Mouse (Mus musculus): Measurements from ENCODE around the gene Amigo3. TPM values are rescaled to one million over a fixed set of nuclear protein-coding genes. Genes with fewer than 3 reads are reported as not detected.
"Not testable (repeated sequence)": the region's sequence is repeated elsewhere in the genome, so short reads cannot be mapped to it uniquely, and the experiment has no call there.

Gene Amigo3
- 2.5 and 3.2 TPM in 2 replicates for polyA plus RNA-seq (2016; fragmentation: Nextera tagmentation; extraction: Ambion mirVana)

GRCm38 (mm10) chr9:108052885-108053664 is at the start of gene Amigo3:
TSS of gene Amigo3 (plus strand) at chr9:108053159.
- no peaks in the 10 kb centered on the region for H3K9me3 ChIP-seq
- peak within 1 kb of the TSS; percentile 57 for H3K27ac ChIP-seq
- 54% methylated on average over 20 of the region's 20 CpGs for WGBS
- peaks cover 26% of the 10 kb centered on the region for H3K4me1 ChIP-seq
- H3K27me3 ChIP-seq (ENCODE audit: insufficient read depth, poor library complexity, severe bottlenecking) = no peaks in the 10 kb centered on the region
- H3K36me3 ChIP-seq = peaks cover 64% of the 10 kb centered on the region
- peak within 1 kb of the TSS; percentile 42 for H3K4me3 ChIP-seq
- peak; percentile 97 for DNase-seq (ENCODE audit: low spot score)

GRCm38 (mm10) chr9:108003531-108003890 is 49.4 kb upstream of the Amigo3 start:
- no peaks in the 10 kb centered on the region for H3K27me3 ChIP-seq (ENCODE audit: insufficient read depth, poor library complexity, severe bottlenecking)
- no peaks in the 10 kb centered on the region for H3K9me3 ChIP-seq
- H3K4me3 ChIP-seq = peak overlapping the region; percentile 99
- peak overlapping the region; percentile 98 for H3K27ac ChIP-seq
- WGBS = 31% methylated on average over 8 of the region's 8 CpGs
- H3K4me1 ChIP-seq = peaks cover 29% of the 10 kb centered on the region
- no peak for DNase-seq (ENCODE audit: low spot score)
- H3K36me3 ChIP-seq = 0 out of 2 replicates have a peak, but pooled peaks cover 9% of the 10 kb centered on the region

- Histone ChIP-seq H3K36me3 (peaks cover 19% of the 10 kb centered on the region), H3K27ac (no peak overlapping the region), H3K4me1 (peaks cover 23% of the 10 kb centered on the region), H3K4me3 (no peak overlapping the region), H3K9me3 (no peaks in the 10 kb centered on the region), H3K27me3 (ENCODE audit: insufficient read depth, poor library complexity, severe bottlenecking) (no peaks in the 10 kb centered on the region)
- 84% methylated on average over 5 of the region's 5 CpGs for WGBS
- DNase-seq (ENCODE audit: low spot score) = no peak
Measured at GRCm38 (mm10) chr9:108008041-108008440, 44.9 kb upstream of the Amigo3 start.

GRCm38 (mm10) chr9:108010385-108010784 is 42.6 kb upstream of the Amigo3 start:
- Histone ChIP-seq H3K36me3 (peaks cover 24% of the 10 kb centered on the region), H3K4me3 (no peak overlapping the region), H3K9me3 (no peaks in the 10 kb centered on the region), H3K4me1 (peaks cover 3% of the 10 kb centered on the region; the same call in 1 of the 2 replicates), H3K27me3 (ENCODE audit: insufficient read depth, poor library complexity, severe bottlenecking) (no peaks in the 10 kb centered on the region), H3K27ac (no peak overlapping the region)
- no peak for DNase-seq (ENCODE audit: low spot score)

GRCm38 (mm10) chr9:108013577-108013976 is 39.4 kb upstream of the Amigo3 start:
- not testable (repeated sequence) for H3K27me3 ChIP-seq (ENCODE audit: insufficient read depth, poor library complexity, severe bottlenecking); H3K9me3 ChIP-seq; H3K4me1 ChIP-seq; H3K4me3 ChIP-seq; H3K27ac ChIP-seq; DNase-seq (ENCODE audit: low spot score)
- peaks cover 29% of the 10 kb centered on the region for H3K36me3 ChIP-seq
- 95% methylated on average over 2 of the region's 2 CpGs for WGBS

- 85% methylated on average over 3 of the region's 3 CpGs for WGBS
- no peaks in the 10 kb centered on the region for H3K27me3 ChIP-seq (ENCODE audit: insufficient read depth, poor library complexity, severe bottlenecking)
- H3K4me1 ChIP-seq = peaks cover 7% of the 10 kb centered on the region; the same call in 1 of the 2 replicates
- no peak overlapping the region for H3K27ac ChIP-seq
- no peaks in the 10 kb centered on the region for H3K9me3 ChIP-seq
- no peak for DNase-seq (ENCODE audit: low spot score)
- no peak overlapping the region for H3K4me3 ChIP-seq
- H3K36me3 ChIP-seq = peaks cover 27% of the 10 kb centered on the region
Measured at GRCm38 (mm10) chr9:108017127-108017526, 35.8 kb upstream of the Amigo3 start.

GRCm38 (mm10) chr9:108020741-108021140 is 32.2 kb upstream of the Amigo3 start:
- H3K4me1 ChIP-seq = peaks cover 7% of the 10 kb centered on the region; the same call in 1 of the 2 replicates
- DNase-seq (ENCODE audit: low spot score) = no peak
- H3K27ac ChIP-seq = peak overlapping the region; percentile 59; the same call in 1 of the 2 replicates

GRCm38 (mm10) chr9:108023216-108023615 is 29.7 kb upstream of the Amigo3 start:
- Histone ChIP-seq H3K9me3 (0 out of 2 replicates have a peak, but pooled peaks cover 2% of the 10 kb centered on the region), H3K36me3 (peaks cover 44% of the 10 kb centered on the region), H3K4me3 (no peak overlapping the region), H3K4me1 (peaks cover 7% of the 10 kb centered on the region; the same call in 1 of the 2 replicates), H3K27ac (no peak overlapping the region), H3K27me3 (ENCODE audit: insufficient read depth, poor library complexity, severe bottlenecking) (no peaks in the 10 kb centered on the region)
- DNase-seq (ENCODE audit: low spot score) = no peak
- WGBS = 90% methylated on average over 3 of the region's 3 CpGs

More at GRCm38 (mm10) chr9:108020741-108021140, 32.2 kb upstream of the Amigo3 start:
- Histone ChIP-seq H3K27me3 (ENCODE audit: insufficient read depth, poor library complexity, severe bottlenecking) (no peaks in the 10 kb centered on the region), H3K9me3 (no peaks in the 10 kb centered on the region), H3K36me3 (peaks cover 27% of the 10 kb centered on the region), H3K4me3 (no peak overlapping the region)
- 87% methylated on average over 1 of the region's 1 CpGs for WGBS

GRCm38 (mm10) chr9:108026584-108026983 is 26.4 kb upstream of the Amigo3 start:
- 90% methylated on average over 3 of the region's 3 CpGs for WGBS
- Histone ChIP-seq H3K4me3 (no peak overlapping the region), H3K4me1 (no peaks in the 10 kb centered on the region), H3K27me3 (ENCODE audit: insufficient read depth, poor library complexity, severe bottlenecking) (no peaks in the 10 kb centered on the region), H3K36me3 (peaks cover 55% of the 10 kb centered on the region), H3K27ac (no peak overlapping the region), H3K9me3 (0 out of 2 replicates have a peak, but pooled peaks cover 2% of the 10 kb centered on the region)
- DNase-seq (ENCODE audit: low spot score) = no peak

- DNase-seq (ENCODE audit: low spot score) = no peak
- 96% methylated on average over 3 of the region's 3 CpGs for WGBS
- peaks cover 68% of the 10 kb centered on the region for H3K36me3 ChIP-seq
- no peak overlapping the region for H3K4me3 ChIP-seq
- 0 out of 2 replicates have a peak, but pooled peaks cover 2% of the 10 kb centered on the region for H3K9me3 ChIP-seq
- no peaks in the 10 kb centered on the region for H3K27me3 ChIP-seq (ENCODE audit: insufficient read depth, poor library complexity, severe bottlenecking)
- no peak overlapping the region for H3K27ac ChIP-seq
- no peaks in the 10 kb centered on the region for H3K4me1 ChIP-seq
Measured at GRCm38 (mm10) chr9:108027867-108028266, 25.1 kb upstream of the Amigo3 start.

- Histone ChIP-seq H3K27me3 (ENCODE audit: insufficient read depth, poor library complexity, severe bottlenecking) (no peaks in the 10 kb centered on the region), H3K27ac (no peak overlapping the region), H3K36me3 (peaks cover 69% of the 10 kb centered on the region), H3K4me3 (no peak overlapping the region), H3K9me3 (0 out of 2 replicates have a peak, but pooled peaks cover 2% of the 10 kb centered on the region), H3K4me1 (no peaks in the 10 kb centered on the region)
- 88% methylated on average over 5 of the region's 5 CpGs for WGBS
- no peak for DNase-seq (ENCODE audit: low spot score)
Measured at GRCm38 (mm10) chr9:108032126-108032525, 20.8 kb upstream of the Amigo3 start.

GRCm38 (mm10) chr9:108035331-108036156 is 17.4 kb upstream of the Amigo3 start:
- no peaks in the 10 kb centered on the region for H3K9me3 ChIP-seq
- H3K27ac ChIP-seq = no peak overlapping the region
- no peaks in the 10 kb centered on the region for H3K4me1 ChIP-seq
- DNase-seq (ENCODE audit: low spot score) = no peak
- 96% methylated on average over 2 of the region's 2 CpGs for WGBS
- no peaks in the 10 kb centered on the region for H3K27me3 ChIP-seq (ENCODE audit: insufficient read depth, poor library complexity, severe bottlenecking)
- H3K36me3 ChIP-seq = peaks cover 75% of the 10 kb centered on the region
- H3K4me3 ChIP-seq = no peak overlapping the region

Measured in heart, embryonic 10.5 days (tissue).